Mouse (Mus musculus): ENCODE measurements around the gene Tmem185a.

DNA sequence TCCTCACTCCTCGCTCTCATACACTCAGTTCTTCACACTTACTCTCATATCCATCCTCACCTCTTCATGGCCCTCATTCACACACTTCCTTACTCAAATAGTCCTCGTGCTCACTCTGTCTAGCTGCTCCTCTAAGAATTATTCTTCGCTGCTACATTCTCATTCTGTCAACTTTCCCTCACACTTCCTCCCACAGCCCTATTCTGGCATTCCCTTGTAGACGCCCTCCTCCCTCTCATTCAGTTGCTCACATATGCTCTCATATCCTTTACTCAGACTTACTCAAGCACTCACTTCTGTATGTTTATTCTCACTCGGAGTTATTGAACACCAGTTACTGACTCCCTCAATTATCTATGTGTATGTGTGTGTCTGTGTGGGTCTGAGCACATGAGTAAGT lies 13.4 kb downstream of the Tmem185a start:
- TF ChIP-seq CTCF (IDR thresholded peaks at IDR 0.05; ENCODE audit: low read depth) (no peak), EP300 (IDR thresholded peaks at IDR 0.05; ENCODE audit: low read depth) (no peak)
